Mouse (Mus musculus) hindbrain, embryonic 14.5 days (tissue): ENCODE results near the gene Pgls. TPM values are rescaled to one million over a fixed set of nuclear protein-coding genes. Genes with fewer than 3 reads are reported as not detected.

ENCODE experiments used
- ATAC-seq: fragments of 200-750 bp; cut with Nextera tagmentation; 2 replicates; pipeline ENCODE4 v1.8.0; 2017; ENCODE audit warnings: moderate number of reproducible peaks, mild to moderate bottlenecking, moderate TSS enrichment, moderate library complexity; ENCODE audit not compliant: low FRiP score
- DNase-seq: peaks from one replicate; pipeline ENCODE4 v3.0.0-alpha.2; 2015; ENCODE audit warnings: low spot score
- H3K27ac ChIP-seq: fragments of 300-500 bp; sonication (generic); 2 replicates; pipeline ENCODE4 v1.5.1; 2014; ENCODE audit warnings: mild to moderate bottlenecking, moderate library complexity
- H3K27me3 ChIP-seq: fragments of 300-500 bp; sonication (generic); 2 replicates; pipeline ENCODE4 v1.6.1; 2014; ENCODE audit warnings: mild to moderate bottlenecking, low read length, mixed read lengths; ENCODE audit not compliant: control insufficient read depth, insufficient read depth
- H3K36me3 ChIP-seq: fragments of 300-500 bp; sonication (generic); replicated peaks from 2 replicates; pipeline ENCODE4 v1.6.1; 2014; ENCODE audit not compliant: control insufficient read depth, insufficient read depth
- H3K4me1 ChIP-seq: fragments of 300-500 bp; sonication (generic); replicated peaks from 2 replicates; pipeline ENCODE4 v1.6.1; 2014; ENCODE audit warnings: antibody characterized with exemption, low read length, mixed read lengths; ENCODE audit not compliant: control insufficient read depth, insufficient read depth
- H3K4me2 ChIP-seq: fragments of 300-500 bp; sonication (generic); replicated peaks from 2 replicates; pipeline ENCODE4 v1.6.1; 2014; ENCODE audit warnings: mild to moderate bottlenecking, moderate library complexity
- H3K4me3 ChIP-seq: fragments of 300-500 bp; sonication (generic); replicated peaks from 2 replicates; pipeline ENCODE4 v1.5.1; 2014; ENCODE audit warnings: mild to moderate bottlenecking, low read length
- H3K9ac ChIP-seq: fragments of 300-500 bp; sonication (generic); 2 replicates; pipeline ENCODE4 v1.6.1; 2014
- H3K9me3 ChIP-seq: fragments of 300-500 bp; sonication (generic); 2 replicates; pipeline ENCODE4 v1.6.1; 2016; ENCODE audit warnings: low read length; ENCODE audit not compliant: control insufficient read depth
- WGBS: fragments of 180-500 bp; shearing (Covaris S2); extraction: QIAGEN DNeasy Blood & Tissue Kit; methylation state at CpG from one replicate; pipeline ENCODE4 v1.1.7; 2014; 5-methylcytosine and 5-hydroxymethylcytosine counted together
- polyA plus RNA-seq: library from polyadenylated mRNA; unstranded; fragments of >200 nt; fragmentation: Nextera tagmentation; extraction: Ambion mirVana; gene quantifications from 2 replicates; pipeline ENCODE4 v1.2.1, GENCODE M21; 2014

The Pgls gene
- polyA plus RNA-seq, 1 experiment from 2014 or later: 246 TPM

DNA sequence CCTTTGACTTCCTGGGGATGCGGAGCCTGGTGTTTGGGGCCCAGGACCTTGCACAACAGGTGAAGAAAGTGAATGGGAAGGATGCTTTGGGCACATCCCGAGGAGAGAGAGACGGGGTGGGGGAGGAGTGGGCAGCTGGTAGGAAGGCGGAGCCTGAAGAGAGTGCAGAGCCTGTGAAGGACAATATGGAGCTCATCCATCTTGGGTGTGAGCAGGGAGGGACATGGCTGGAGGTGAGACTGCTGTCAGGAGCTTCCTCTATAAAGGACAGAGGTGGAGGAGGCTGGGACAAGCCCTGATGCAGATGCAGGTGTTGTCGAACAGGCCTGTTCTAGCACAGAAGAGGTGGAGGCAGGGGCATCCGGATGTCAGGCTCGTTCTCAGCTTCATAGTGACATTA, 12.0 kb downstream of the Pgls start:
- Histone ChIP-seq H3K4me3 (no peak overlapping the region), H3K9ac (0 out of 2 replicates have a peak overlapping the region, but pooled peaks have one; percentile 7), H3K9me3 (no peaks in the 10 kb centered on the region), H3K27me3 (peaks cover 42% of the 10 kb centered on the region), H3K27ac (no peak overlapping the region), H3K4me2 (no peak overlapping the region), H3K4me1 (peaks cover 13% of the 10 kb centered on the region; the same call in 1 of the 2 replicates), H3K36me3 (no peaks in the 10 kb centered on the region)
- DNase-seq (no peak), ATAC-seq (no peak)
- WGBS: 54% methylated on average over 7 of the region's 7 CpGs

DNA sequence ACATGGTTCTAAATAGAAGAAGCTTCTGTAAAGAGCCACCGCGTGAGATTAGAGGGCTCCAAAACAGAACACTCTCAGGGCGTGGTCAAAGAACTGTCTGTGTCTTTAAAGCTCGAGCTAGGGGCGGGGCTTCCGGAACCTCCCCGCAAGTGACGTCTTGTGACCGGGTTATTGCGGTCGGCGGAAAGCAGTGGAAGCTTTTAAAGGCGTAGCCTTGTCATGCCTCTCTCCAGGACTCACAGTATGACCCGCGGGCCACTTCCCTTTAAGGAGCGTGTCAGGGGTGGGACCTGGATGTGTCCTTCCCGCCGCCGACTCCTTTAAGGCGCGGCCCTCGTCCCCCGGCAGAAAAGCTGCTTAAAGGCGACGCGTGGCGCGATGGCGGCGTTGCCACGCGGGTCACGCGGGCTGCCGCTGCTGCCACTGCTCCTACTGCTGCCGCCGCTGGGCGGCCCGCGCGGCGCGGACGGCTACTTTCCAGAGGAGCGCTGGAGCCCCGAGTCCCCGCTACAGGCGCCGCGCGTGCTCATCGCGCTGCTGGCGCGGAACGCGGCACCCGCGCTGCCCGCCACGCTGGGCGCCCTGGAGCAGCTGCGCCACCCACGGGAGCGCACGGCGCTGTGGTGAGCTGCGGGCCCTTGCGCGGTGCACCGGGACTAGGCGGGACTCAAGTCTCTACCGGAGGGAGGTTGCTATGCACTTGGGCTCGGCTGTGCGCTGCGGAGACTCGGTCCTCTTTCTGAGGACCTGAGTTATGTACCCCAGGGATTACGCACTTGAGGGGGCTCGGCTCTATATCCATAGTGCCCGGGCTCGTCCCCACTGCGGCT, 19.1 kb downstream of the Pgls start, which contains the start of gene Colgalt1:
TSS of gene Colgalt1 (plus strand) at position 177 of the 830 bp plus-strand sequence.
- H3K9ac ChIP-seq: peak within 1 kb of the TSS; percentile 79
- peaks cover 31% of the 10 kb centered on the region for H3K36me3 ChIP-seq
- WGBS: under 1% methylated on average over 81 of the region's 82 CpGs
- ATAC-seq: peak; percentile 99
- H3K4me1 ChIP-seq: peaks cover 10% of the 10 kb centered on the region
- peak; percentile 98 for DNase-seq
- H3K4me3 ChIP-seq: peak within 1 kb of the TSS; percentile 71
- H3K27me3 ChIP-seq: no peaks in the 10 kb centered on the region
- no peaks in the 10 kb centered on the region for H3K9me3 ChIP-seq
- H3K27ac ChIP-seq: peak within 1 kb of the TSS; percentile 89
- H3K4me2 ChIP-seq: peak within 1 kb of the TSS; percentile 69

DNA sequence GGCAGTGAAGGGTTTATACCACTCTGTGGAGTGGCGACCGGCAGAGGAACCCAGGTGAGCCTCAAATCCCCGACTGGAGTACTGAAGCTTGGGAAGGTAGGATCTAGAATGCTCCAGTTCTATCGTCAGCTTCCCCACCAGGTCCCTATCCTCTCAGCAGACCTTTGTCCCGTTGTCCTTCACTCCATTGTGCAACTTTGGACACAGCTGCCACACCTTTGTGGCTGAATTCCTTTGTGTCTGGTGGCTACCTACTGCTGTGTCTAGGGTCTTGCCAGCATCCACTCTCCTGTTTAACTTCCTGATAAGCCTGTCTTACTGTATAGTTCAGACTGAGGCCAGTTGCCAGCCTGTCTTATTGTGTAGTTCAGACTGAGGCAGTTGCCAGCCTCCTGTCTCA, 20.2 kb downstream of the Pgls start:
- H3K4me2 ChIP-seq: peak overlapping the region; percentile 69
- no peaks in the 10 kb centered on the region for H3K27me3 ChIP-seq
- peak overlapping the region; percentile 71 for H3K4me3 ChIP-seq
- WGBS: 43% methylated on average over 5 of the region's 5 CpGs
- DNase-seq: no peak
- peaks cover 10% of the 10 kb centered on the region for H3K4me1 ChIP-seq
- no peaks in the 10 kb centered on the region for H3K9me3 ChIP-seq
- no peak for ATAC-seq
- H3K9ac ChIP-seq: peak overlapping the region; percentile 79
- 0 out of 2 replicates have a peak overlapping the region, but pooled peaks have one; percentile 89 for H3K27ac ChIP-seq
- peaks cover 42% of the 10 kb centered on the region for H3K36me3 ChIP-seq

DNA sequence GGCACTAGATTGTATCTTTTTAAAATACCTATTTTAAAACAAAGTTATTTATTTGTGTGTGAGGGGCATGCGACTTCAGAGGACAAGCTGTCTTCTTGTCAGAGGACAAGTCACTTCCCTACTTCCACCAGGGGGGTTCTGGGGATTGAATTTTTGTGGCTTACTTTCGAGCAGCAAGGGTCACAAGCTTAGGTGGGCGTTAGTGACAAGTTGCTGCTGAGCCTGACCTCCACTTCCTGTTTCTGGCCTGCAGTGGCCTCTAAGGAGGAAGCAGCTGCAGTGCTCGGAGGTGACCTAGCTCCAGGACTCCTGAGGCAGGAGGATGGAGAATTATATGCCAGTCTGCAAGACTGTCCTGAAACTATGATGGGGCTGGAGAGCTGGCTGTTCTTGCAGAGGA, 21.4 kb downstream of the Pgls start:
- DNase-seq: no peak
- H3K36me3 ChIP-seq: peaks cover 55% of the 10 kb centered on the region
- no peak overlapping the region for H3K9ac ChIP-seq
- no peaks in the 10 kb centered on the region for H3K9me3 ChIP-seq
- no peak for ATAC-seq
- H3K4me2 ChIP-seq: no peak overlapping the region
- H3K27me3 ChIP-seq: no peaks in the 10 kb centered on the region
- H3K27ac ChIP-seq: no peak overlapping the region
- WGBS: 80% methylated on average over 4 of the region's 4 CpGs
- peaks cover 10% of the 10 kb centered on the region for H3K4me1 ChIP-seq
- H3K4me3 ChIP-seq: no peak overlapping the region

DNA sequence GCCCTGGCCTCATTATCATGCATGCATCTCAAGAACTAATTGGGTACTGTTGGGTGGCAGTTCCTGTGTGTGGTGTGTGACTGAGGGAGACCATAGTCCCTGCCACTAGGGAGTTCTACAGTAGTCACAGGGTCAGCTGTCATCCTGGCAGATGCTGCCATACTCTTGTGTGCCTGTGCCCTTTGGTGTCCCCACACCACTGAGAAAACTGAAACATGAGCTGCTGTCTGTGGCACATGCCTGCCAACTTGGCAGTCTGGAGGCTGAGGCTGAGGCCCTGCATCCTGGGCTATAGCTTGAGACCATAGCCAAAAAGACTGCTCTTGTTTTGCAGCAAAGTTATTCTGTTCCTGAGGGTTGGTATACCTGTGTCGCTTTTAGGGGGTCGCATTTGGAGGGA, 27.8 kb downstream of the Pgls start:
- Histone ChIP-seq H3K9me3 (no peaks in the 10 kb centered on the region), H3K36me3 (peaks cover 100% of the 10 kb centered on the region), H3K9ac (no peak overlapping the region), H3K27ac (no peak overlapping the region), H3K4me3 (no peak overlapping the region), H3K27me3 (no peaks in the 10 kb centered on the region), H3K4me2 (no peak overlapping the region), H3K4me1 (no peaks in the 10 kb centered on the region)
- DNase-seq: no peak
- WGBS: 97% methylated on average over 2 of the region's 2 CpGs
- ATAC-seq: no peak

DNA sequence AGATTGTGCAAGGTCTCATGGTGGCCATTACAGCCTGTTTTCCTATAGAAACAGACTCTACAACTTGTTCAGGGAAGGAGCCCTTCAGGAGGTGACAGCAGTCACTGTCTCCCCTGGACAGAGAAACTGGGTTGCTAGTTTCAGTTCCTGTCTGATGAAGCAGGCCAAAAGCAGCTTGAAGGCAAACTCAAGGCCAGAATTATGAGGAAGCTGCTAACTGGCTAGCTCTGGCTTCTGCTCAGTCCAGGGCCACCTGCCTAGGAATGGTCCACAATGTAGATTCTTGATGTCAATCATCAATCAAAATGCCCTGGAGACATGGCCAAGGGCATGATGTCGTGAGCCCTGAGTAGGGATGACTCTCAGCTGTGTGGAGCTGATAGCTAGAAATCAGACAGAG, 33.1 kb downstream of the Pgls start:
- H3K4me2 ChIP-seq: no peak overlapping the region
- WGBS: 70% methylated on average over 1 of the region's 1 CpGs
- no peaks in the 10 kb centered on the region for H3K9me3 ChIP-seq
- no peak overlapping the region for H3K27ac ChIP-seq
- H3K27me3 ChIP-seq: 0 out of 2 replicates have a peak, but pooled peaks cover under 1% of the 10 kb centered on the region
- DNase-seq (no peak), ATAC-seq (no peak)
- H3K9ac ChIP-seq: no peak overlapping the region
- H3K4me1 ChIP-seq: peaks cover 15% of the 10 kb centered on the region
- H3K4me3 ChIP-seq: no peak overlapping the region
- H3K36me3 ChIP-seq: peaks cover 53% of the 10 kb centered on the region

DNA sequence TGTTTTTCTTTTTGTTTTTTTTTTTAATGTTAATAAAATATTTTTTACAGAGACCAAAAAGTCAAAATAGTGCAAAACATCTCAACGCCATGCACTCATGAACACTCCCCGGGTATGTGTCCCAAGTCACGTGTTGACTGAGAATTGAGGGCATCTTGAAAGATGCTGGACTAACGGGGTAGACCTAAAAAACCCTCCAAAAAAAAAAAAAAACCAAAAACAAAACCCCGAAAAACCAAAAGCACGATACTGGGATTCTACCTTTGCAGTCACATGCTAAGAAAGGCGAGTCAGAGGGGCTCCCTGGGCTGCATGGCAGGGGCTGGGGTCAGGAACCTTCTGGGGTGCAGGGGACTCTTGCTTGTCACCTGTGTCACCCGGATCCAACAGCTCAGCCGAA, 34.8 kb downstream of the Pgls start:
- Histone ChIP-seq H3K9ac (no peak overlapping the region), H3K27me3 (peaks cover 9% of the 10 kb centered on the region; the same call in 1 of the 2 replicates), H3K4me1 (peaks cover 16% of the 10 kb centered on the region), H3K4me2 (no peak overlapping the region), H3K36me3 (peaks cover 36% of the 10 kb centered on the region), H3K9me3 (no peaks in the 10 kb centered on the region), H3K27ac (no peak overlapping the region), H3K4me3 (no peak overlapping the region)
- ATAC-seq (no peak), DNase-seq (no peak)
- WGBS: 86% methylated on average over 9 of the region's 9 CpGs

DNA sequence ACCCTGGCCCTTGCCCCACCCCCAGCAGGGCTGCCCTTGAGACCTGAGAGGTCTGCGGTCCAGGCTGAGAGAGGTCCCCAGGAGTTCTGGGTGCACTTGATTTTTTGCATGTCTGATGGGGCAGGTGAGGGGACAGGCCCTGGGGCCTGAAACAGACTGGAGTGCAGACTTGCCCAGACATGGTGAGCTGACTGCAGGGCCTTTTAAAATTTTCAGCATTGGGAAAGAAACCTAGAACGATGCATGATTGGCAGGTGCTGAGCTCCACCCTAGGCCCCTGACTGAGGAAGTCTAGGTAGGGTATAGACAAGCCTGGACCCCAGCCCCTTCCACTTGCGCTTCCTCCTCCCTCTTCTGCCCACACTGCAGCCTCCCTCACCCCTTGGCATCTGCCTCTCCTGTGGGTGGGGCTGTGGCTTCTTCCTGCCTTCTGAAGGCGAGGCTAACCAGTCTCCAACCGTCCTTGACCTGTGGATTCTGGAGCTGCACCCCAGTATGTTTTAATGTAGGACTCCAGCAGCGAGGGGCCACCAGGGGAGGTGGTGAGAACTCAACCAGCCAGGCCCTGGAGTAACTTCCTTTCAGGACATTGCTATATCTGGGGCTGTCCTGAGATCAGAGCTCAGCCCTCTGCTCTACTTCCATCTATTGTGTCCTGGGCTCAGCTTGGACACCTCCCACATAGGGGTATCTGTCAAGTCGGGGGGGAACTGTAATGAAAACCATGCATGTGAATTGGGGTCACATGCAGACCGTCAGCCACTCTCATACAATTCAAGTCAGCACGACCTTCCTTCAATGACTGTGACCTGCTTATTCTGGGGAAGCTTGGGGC, 35.5 kb downstream of the Pgls start:
- no peak overlapping the region for H3K9ac ChIP-seq
- no peak overlapping the region for H3K27ac ChIP-seq
- peaks cover 9% of the 10 kb centered on the region; the same call in 1 of the 2 replicates for H3K27me3 ChIP-seq
- ATAC-seq: no peak
- H3K36me3 ChIP-seq: peaks cover 29% of the 10 kb centered on the region
- H3K4me2 ChIP-seq: no peak overlapping the region
- DNase-seq: no peak
- no peaks in the 10 kb centered on the region for H3K9me3 ChIP-seq
- 53% methylated on average over 9 of the region's 9 CpGs for WGBS
- peaks cover 16% of the 10 kb centered on the region for H3K4me1 ChIP-seq
- no peak overlapping the region for H3K4me3 ChIP-seq
